Mouse (Mus musculus): ENCODE measurements at regions not wholly inside any gene's neighbourhood (a gene's known extent, or its start where the extent isn't known, plus 50 kb on each side); places are given as distances from the start of the nearest gene placed in this dataset.

DNA sequence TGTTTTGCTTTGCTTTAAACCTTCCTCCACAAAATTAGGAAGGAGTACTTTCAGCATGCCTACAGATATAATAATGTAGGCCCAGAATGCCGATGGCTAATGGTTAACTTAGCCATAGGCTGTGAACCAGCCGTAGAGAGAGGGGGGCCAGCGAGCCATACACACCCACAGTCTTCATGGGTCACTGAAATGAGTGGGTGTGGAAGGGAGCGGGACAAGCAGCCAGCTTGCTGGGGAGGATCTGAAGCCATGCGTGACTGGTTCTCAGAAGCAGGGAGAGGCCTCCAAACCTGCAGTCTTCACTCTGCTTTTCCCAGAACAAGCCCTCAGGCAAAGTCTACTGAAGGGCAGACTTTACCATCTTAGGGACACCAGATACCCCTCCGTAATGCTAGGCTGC lies 50.8 kb upstream of the Ptpn13 start:
- Histone ChIP-seq H3K4me1 (ENCODE audit: insufficient read depth, low read depth, low read length) (no peaks in the 10 kb centered on the region), H3K4me3 (ENCODE audit: low read depth, low read length) (no peak overlapping the region), H3K9me3 (replicated peaks) (peaks cover 49% of the 10 kb centered on the region), H3K27me3 (ENCODE audit: insufficient read depth, low read length) (no peaks in the 10 kb centered on the region), H3K36me3 (replicated peaks) (no peaks in the 10 kb centered on the region)
- no peak for DNase-seq (ENCODE audit: low spot score)
- TF ChIP-seq CTCF (IDR thresholded peaks at IDR 0.05; ENCODE audit: low read depth, low read length) (no peak), POLR2AphosphoS5 (IDR thresholded peaks at IDR 0.05; ENCODE audit: insufficient replicate concordance, low read depth, low read length) (no peak), TAL1 (conservative IDR thresholded peaks at IDR 0.05; ENCODE audit: low read depth, low read length) (no peak), GATA1 (IDR thresholded peaks at IDR 0.05; ENCODE audit: borderline replicate concordance, low read length) (no peak), GATA2 (IDR thresholded peaks at IDR 0.05; ENCODE audit: borderline replicate concordance, low read depth, low read length) (no peak)
- no peak for ATAC-seq (ENCODE audit: extremely low read depth, insufficient number of reproducible peaks, low FRiP score, poor library complexity, severe bottlenecking)

DNA sequence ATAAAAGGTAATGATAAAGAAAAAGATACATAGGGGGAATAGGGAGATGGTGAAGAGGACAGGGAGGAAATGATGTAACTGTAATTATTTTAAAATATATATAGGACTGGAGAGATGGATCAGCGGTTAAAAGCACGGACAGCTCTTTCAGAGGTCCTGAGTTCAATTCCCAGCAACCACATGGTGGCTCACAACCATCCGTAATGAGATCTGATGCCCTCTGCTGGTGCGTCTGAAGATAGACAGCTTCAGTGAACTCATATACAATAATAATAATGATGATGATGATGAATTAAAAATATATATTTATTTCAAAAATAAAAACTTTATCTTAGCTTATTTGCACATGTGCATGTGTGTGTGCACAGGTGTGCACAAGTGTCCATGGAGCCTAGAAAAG lies 51.9 kb upstream of the Ptpn13 start:
- DNase-seq (ENCODE audit: low spot score): no peak
- Histone ChIP-seq H3K9me3 (replicated peaks) (peaks cover 51% of the 10 kb centered on the region), H3K4me3 (ENCODE audit: low read depth, low read length) (no peak overlapping the region), H3K36me3 (replicated peaks) (no peaks in the 10 kb centered on the region), H3K27me3 (ENCODE audit: insufficient read depth, low read length) (no peaks in the 10 kb centered on the region), H3K4me1 (ENCODE audit: insufficient read depth, low read depth, low read length) (no peaks in the 10 kb centered on the region)
- no peak for TF ChIP-seq TAL1 (conservative IDR thresholded peaks at IDR 0.05; ENCODE audit: low read depth, low read length)
- no peak for TF ChIP-seq GATA2 (IDR thresholded peaks at IDR 0.05; ENCODE audit: borderline replicate concordance, low read depth, low read length)
- no peak for TF ChIP-seq POLR2AphosphoS5 (IDR thresholded peaks at IDR 0.05; ENCODE audit: insufficient replicate concordance, low read depth, low read length)
- TF ChIP-seq CTCF (IDR thresholded peaks at IDR 0.05; ENCODE audit: low read depth, low read length): no peak
- no peak for TF ChIP-seq GATA1 (IDR thresholded peaks at IDR 0.05; ENCODE audit: borderline replicate concordance, low read length)
- no peak for ATAC-seq (ENCODE audit: extremely low read depth, insufficient number of reproducible peaks, low FRiP score, poor library complexity, severe bottlenecking)

DNA sequence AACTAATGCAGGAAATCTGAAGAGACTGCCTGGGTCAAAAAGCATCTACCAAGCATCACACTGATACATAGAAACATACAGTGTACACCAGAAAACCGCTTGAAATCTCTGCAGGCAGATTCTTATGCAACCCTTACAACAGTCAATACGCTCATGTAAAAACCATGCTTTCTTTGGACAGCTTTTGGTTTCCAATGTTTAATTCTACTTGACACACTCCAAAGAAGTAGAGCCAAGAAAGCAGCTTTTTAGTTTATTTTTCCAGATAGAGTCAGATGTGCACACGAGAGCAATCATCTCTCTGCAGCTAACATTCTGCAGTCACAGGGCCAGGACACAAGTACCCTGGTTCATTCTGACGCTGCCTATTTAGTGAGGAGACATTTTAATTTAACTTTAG lies 54.5 kb upstream of the Ptpn13 start:
- no peak for TF ChIP-seq CTCF (IDR thresholded peaks at IDR 0.05; ENCODE audit: low read depth, low read length)
- TF ChIP-seq GATA1 (IDR thresholded peaks at IDR 0.05; ENCODE audit: borderline replicate concordance, low read length): no peak
- TF ChIP-seq GATA2 (IDR thresholded peaks at IDR 0.05; ENCODE audit: borderline replicate concordance, low read depth, low read length): no peak
- TF ChIP-seq POLR2AphosphoS5 (IDR thresholded peaks at IDR 0.05; ENCODE audit: insufficient replicate concordance, low read depth, low read length): no peak
- no peak for TF ChIP-seq TAL1 (conservative IDR thresholded peaks at IDR 0.05; ENCODE audit: low read depth, low read length)
- Histone ChIP-seq H3K4me3 (ENCODE audit: low read depth, low read length) (no peak overlapping the region), H3K27me3 (ENCODE audit: insufficient read depth, low read length) (no peaks in the 10 kb centered on the region), H3K9me3 (replicated peaks) (peaks cover 59% of the 10 kb centered on the region), H3K4me1 (ENCODE audit: insufficient read depth, low read depth, low read length) (no peaks in the 10 kb centered on the region), H3K36me3 (replicated peaks) (no peaks in the 10 kb centered on the region)
- ATAC-seq (ENCODE audit: extremely low read depth, insufficient number of reproducible peaks, low FRiP score, poor library complexity, severe bottlenecking): no peak
- DNase-seq (ENCODE audit: low spot score): no peak

- DNase-seq (ENCODE audit: low spot score) (no peak), ATAC-seq (ENCODE audit: extremely low read depth, insufficient number of reproducible peaks, low FRiP score, poor library complexity, severe bottlenecking) (no peak)
- Histone ChIP-seq H3K9me3 (replicated peaks) (peaks cover 61% of the 10 kb centered on the region), H3K27me3 (ENCODE audit: insufficient read depth, low read length) (no peaks in the 10 kb centered on the region), H3K4me1 (ENCODE audit: insufficient read depth, low read depth, low read length) (no peaks in the 10 kb centered on the region), H3K4me3 (ENCODE audit: low read depth, low read length) (no peak overlapping the region), H3K36me3 (replicated peaks) (no peaks in the 10 kb centered on the region)
- TF ChIP-seq TAL1 (conservative IDR thresholded peaks at IDR 0.05; ENCODE audit: low read depth, low read length): no peak
- no peak for TF ChIP-seq CTCF (IDR thresholded peaks at IDR 0.05; ENCODE audit: low read depth, low read length)
- no peak for TF ChIP-seq POLR2AphosphoS5 (IDR thresholded peaks at IDR 0.05; ENCODE audit: insufficient replicate concordance, low read depth, low read length)
These were observed 56.0 kb upstream of the Ptpn13 start for GRCm38 (mm10) chr5:103368993-103369392.

DNA sequence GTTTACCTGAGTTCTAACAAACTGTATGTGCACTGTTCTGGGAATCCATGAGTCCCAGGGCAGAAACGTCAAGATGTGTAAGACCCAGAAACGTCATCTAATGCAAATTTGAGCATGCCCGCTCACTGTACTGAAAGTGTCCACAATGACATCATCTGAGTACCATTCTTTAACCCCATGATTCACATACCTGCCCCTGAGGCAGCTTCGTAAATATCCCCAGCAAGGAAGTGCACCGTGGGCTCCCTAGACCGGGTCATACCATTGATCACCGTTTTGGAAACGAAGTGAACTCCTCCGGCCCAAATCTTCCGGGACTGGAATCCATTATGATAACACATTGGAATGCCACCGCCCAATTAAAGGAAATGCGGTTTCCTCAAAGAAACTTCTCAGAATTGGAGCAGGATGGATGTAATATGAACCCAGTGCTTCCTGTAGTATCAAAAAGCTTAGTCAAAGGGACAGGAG lies 57.8 kb upstream of the Ptpn13 start:
- ATAC-seq (ENCODE audit: extremely low read depth, insufficient number of reproducible peaks, low FRiP score, poor library complexity, severe bottlenecking) (no peak), DNase-seq (ENCODE audit: low spot score) (no peak)
- peaks cover 64% of the 10 kb centered on the region for H3K9me3 ChIP-seq (replicated peaks)
- TF ChIP-seq CTCF (IDR thresholded peaks at IDR 0.05; ENCODE audit: low read depth, low read length): no peak
- TF ChIP-seq GATA2 (IDR thresholded peaks at IDR 0.05; ENCODE audit: borderline replicate concordance, low read depth, low read length): no peak
- TF ChIP-seq POLR2AphosphoS5 (IDR thresholded peaks at IDR 0.05; ENCODE audit: insufficient replicate concordance, low read depth, low read length): no peak
- no peak for TF ChIP-seq GATA1 (IDR thresholded peaks at IDR 0.05; ENCODE audit: borderline replicate concordance, low read length)
- no peak for TF ChIP-seq TAL1 (conservative IDR thresholded peaks at IDR 0.05; ENCODE audit: low read depth, low read length)
- H3K36me3 ChIP-seq (replicated peaks): no peaks in the 10 kb centered on the region
- no peak overlapping the region for H3K4me3 ChIP-seq (ENCODE audit: low read depth, low read length)
- H3K27me3 ChIP-seq (ENCODE audit: insufficient read depth, low read length): no peaks in the 10 kb centered on the region
- H3K4me1 ChIP-seq (ENCODE audit: insufficient read depth, low read depth, low read length): no peaks in the 10 kb centered on the region

DNA sequence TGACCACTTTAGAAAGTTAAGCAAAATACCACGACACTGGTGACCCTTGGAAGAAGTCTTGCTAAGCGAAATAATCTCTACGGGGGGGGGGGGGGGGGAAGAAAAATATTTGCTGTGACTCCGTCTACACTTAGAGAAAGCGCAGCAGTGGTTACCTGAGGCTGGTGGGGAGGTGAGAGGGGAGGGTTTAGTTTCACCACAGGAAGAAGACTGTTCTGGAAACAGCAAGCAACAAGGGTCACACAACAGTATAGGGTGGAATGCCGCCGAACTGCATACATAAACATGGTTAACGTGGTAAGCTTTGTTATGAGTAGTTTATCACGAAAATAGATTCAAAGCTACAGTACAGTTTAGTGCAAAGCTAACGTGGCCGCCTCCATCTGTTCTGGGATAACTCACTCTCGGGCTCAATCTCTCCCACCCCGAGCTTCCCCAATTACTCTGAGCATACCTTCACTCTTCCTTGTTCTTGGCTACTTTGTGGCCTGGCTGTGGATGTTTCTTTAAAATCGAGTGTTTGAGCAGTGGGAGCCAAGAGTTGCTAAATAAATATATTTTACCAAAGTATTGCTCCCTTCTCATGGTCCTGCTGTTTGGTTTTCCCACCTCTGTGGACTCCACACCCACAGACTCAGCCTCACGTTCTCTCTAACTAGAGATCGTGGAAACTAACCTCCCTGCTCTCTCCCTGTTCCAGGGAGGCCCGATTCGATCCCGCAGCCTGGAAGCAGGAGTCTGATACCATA lies 59.1 kb upstream of the Ptpn13 start:
- peaks cover 63% of the 10 kb centered on the region for H3K9me3 ChIP-seq (replicated peaks)
- no peaks in the 10 kb centered on the region for H3K4me1 ChIP-seq (ENCODE audit: insufficient read depth, low read depth, low read length)
- TF ChIP-seq CTCF (IDR thresholded peaks at IDR 0.05; ENCODE audit: low read depth, low read length) (no peak), GATA1 (IDR thresholded peaks at IDR 0.05; ENCODE audit: borderline replicate concordance, low read length) (no peak), POLR2AphosphoS5 (IDR thresholded peaks at IDR 0.05; ENCODE audit: insufficient replicate concordance, low read depth, low read length) (no peak)
- no peaks in the 10 kb centered on the region for H3K36me3 ChIP-seq (replicated peaks)
- H3K27me3 ChIP-seq (ENCODE audit: insufficient read depth, low read length): no peaks in the 10 kb centered on the region
- ATAC-seq (ENCODE audit: extremely low read depth, insufficient number of reproducible peaks, low FRiP score, poor library complexity, severe bottlenecking) (no peak), DNase-seq (ENCODE audit: low spot score) (no peak)
- no peak overlapping the region for H3K4me3 ChIP-seq (ENCODE audit: low read depth, low read length)

Measured in G1E (cell line).